Mouse (Mus musculus) heart, embryonic 10.5 days (tissue): Measurements from ENCODE around the gene Sec63. TPM values are rescaled to one million over a fixed set of nuclear protein-coding genes. Genes with fewer than 3 reads are reported as not detected.

Source experiments
- DNase-seq: peaks from one replicate; pipeline ENCODE4 v3.0.0-alpha.2; 2017; ENCODE audit warnings: low spot score
- H3K27ac ChIP-seq: fragments of 300-500 bp; sonication (generic); 2 replicates; pipeline ENCODE4 v1.5.1; 2016; ENCODE audit warnings: mild to moderate bottlenecking
- H3K27me3 ChIP-seq: fragments of 300-500 bp; sonication (generic); 2 replicates; pipeline ENCODE4 v1.6.1; 2016; ENCODE audit warnings: mild to moderate bottlenecking; ENCODE audit not compliant: poor library complexity, insufficient read depth, severe bottlenecking
- H3K36me3 ChIP-seq: fragments of 300-500 bp; sonication (generic); 2 replicates; pipeline ENCODE4 v1.6.1; 2016; ENCODE audit warnings: mild to moderate bottlenecking, moderate library complexity
- H3K4me1 ChIP-seq: fragments of 300-500 bp; sonication (generic); 2 replicates; pipeline ENCODE4 v1.6.1; 2016; ENCODE audit warnings: mild to moderate bottlenecking
- H3K4me3 ChIP-seq: fragments of 300-500 bp; sonication (generic); 2 replicates; pipeline ENCODE4 v1.5.1; 2016; ENCODE audit warnings: mild to moderate bottlenecking, moderate library complexity
- H3K9me3 ChIP-seq: fragments of 300-500 bp; sonication (generic); 2 replicates; pipeline ENCODE4 v1.6.1; 2016; ENCODE audit warnings: mild to moderate bottlenecking, moderate library complexity
- WGBS: fragments of 180-500 bp; shearing (Covaris S2); methylation state at CpG from one replicate; pipeline ENCODE4 v1.1.7; 2016; 5-methylcytosine and 5-hydroxymethylcytosine counted together
- polyA plus RNA-seq: library from polyadenylated mRNA; unstranded; fragments of >200 nt; fragmentation: Nextera tagmentation; extraction: Ambion mirVana; gene quantifications from 2 replicates; pipeline ENCODE4 v1.2.1, GENCODE M21; 2016

Sec63 gene
- polyA plus RNA-seq, 1 experiment from 2014 or later = 28.4 TPM

DNA sequence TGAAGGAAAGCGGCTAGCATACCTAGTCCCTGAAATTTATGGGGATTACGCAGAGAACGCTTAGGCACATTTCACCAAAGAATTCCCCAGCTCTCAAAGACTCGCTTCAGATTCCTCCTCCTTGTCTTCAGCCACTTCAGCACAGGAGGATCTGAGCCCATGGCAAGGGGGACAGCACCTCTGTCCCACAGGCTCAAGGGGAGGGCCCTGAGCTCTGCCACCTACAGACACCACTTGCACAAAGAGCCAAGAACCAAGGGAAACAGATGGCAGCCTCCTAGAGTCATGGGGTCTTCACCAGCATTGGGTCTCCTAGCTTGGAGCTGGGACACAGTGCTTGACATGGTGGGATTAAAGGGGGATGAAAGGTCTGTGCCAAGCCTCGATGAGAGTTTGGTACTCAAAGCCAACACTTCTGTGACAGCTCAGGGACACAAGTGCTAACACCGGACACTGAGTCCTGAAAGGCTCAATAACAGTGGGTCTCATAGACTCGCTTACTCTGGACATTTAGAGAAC lies 111.8 kb downstream of the Sec63 start:
- Histone ChIP-seq H3K9me3 (no peaks in the 10 kb centered on the region), H3K4me3 (no peak overlapping the region), H3K36me3 (no peaks in the 10 kb centered on the region), H3K27ac (no peak overlapping the region), H3K4me1 (peaks cover 6% of the 10 kb centered on the region; the same call in 1 of the 2 replicates), H3K27me3 (no peaks in the 10 kb centered on the region)
- DNase-seq = no peak
- 78% methylated on average over 7 of the region's 7 CpGs for WGBS

DNA sequence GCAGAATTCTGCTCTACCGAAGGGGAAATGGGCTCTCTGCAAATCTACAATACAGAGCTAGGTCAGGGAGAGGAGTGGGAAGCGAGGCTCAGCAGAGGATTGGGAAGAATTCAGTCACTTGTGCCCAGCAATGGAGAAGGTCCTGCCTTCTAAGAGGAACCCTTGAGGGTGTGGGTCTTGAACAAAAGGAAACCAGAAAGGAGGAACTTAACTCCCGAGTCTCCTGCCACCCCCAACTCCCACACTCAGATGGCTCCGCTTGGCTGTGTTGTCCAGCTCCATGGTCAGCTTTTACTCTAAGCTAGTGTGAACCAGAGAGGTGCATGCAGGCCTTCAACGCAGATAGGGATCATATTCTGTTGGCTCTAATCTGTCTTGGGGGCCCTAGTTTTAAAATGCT lies 114.9 kb downstream of the Sec63 start:
- no peaks in the 10 kb centered on the region for H3K9me3 ChIP-seq
- WGBS = 70% methylated on average over 5 of the region's 5 CpGs
- H3K27me3 ChIP-seq = no peaks in the 10 kb centered on the region
- H3K27ac ChIP-seq = no peak overlapping the region
- H3K4me1 ChIP-seq = peaks cover 13% of the 10 kb centered on the region; the same call in 1 of the 2 replicates
- H3K36me3 ChIP-seq = no peaks in the 10 kb centered on the region
- no peak for DNase-seq
- H3K4me3 ChIP-seq = no peak overlapping the region

DNA sequence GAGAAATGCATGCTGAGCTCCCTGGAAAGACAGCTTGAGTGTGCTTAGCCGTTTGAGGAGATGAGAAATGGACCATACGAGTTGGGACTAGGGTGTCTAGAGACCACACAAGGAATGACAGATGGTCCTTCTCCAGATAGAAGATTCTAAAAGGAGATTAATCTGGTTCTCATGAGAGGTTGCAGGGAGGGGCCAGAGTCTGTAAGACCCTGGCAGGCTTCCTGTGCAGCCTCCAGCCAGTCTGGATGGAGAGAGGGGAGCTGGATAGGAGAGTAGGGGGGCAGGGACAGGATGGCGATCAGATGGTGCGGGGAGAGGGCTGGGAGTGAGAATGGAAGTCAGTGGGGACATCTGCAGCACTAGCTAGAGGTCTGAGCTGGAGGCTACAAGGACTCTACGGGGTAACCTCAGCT lies 118.0 kb downstream of the Sec63 start:
- Histone ChIP-seq H3K27me3 (no peaks in the 10 kb centered on the region), H3K9me3 (no peaks in the 10 kb centered on the region), H3K36me3 (no peaks in the 10 kb centered on the region), H3K27ac (no peak overlapping the region), H3K4me1 (peaks cover 13% of the 10 kb centered on the region; the same call in 1 of the 2 replicates), H3K4me3 (no peak overlapping the region)
- DNase-seq = no peak
- WGBS = 65% methylated on average over 5 of the region's 5 CpGs

DNA sequence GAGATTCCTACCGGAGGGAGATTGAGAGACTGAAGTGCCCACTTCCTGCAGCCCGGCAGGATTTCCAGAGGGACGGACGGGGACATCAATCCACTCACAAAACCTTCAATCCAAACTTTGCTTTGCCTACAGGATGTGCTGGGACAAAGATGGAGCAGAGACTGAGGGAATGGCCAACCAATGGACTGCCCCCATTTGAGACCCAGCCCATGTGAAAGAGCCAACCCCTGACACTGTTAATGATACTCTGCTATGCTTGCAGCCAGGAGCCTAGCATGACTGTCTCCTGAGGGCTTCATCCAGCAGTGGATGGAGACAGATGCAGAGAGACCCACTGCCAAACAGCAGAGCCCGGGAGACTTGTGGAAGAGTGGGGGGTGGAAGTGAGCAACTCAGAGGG lies 118.4 kb downstream of the Sec63 start:
- DNase-seq = no peak
- no peaks in the 10 kb centered on the region for H3K9me3 ChIP-seq
- no peaks in the 10 kb centered on the region for H3K27me3 ChIP-seq
- peaks cover 13% of the 10 kb centered on the region; the same call in 1 of the 2 replicates for H3K4me1 ChIP-seq
- H3K4me3 ChIP-seq = no peak overlapping the region
- no peaks in the 10 kb centered on the region for H3K36me3 ChIP-seq
- whole genome bisulfite sequencing = 60% methylated on average over 5 of the region's 5 CpGs
- H3K27ac ChIP-seq = no peak overlapping the region

Other genes starting within 250 kb of the Sec63 start
- gene Nr2e1, start 177.9 kb upstream of the Sec63 start, polyA plus RNA-seq = not detected in 2 replicates
- gene Ostm1, start 177.7 kb upstream of the Sec63 start, polyA plus RNA-seq = 21.1 and 31.6 TPM in 2 replicates
- gene Scml4, start 98.9 kb downstream of the Sec63 start, polyA plus RNA-seq = 0.79 and 1.0 TPM in 2 replicates